Mouse (Mus musculus): ENCODE measurements around the gene Ccdc173.

DNA sequence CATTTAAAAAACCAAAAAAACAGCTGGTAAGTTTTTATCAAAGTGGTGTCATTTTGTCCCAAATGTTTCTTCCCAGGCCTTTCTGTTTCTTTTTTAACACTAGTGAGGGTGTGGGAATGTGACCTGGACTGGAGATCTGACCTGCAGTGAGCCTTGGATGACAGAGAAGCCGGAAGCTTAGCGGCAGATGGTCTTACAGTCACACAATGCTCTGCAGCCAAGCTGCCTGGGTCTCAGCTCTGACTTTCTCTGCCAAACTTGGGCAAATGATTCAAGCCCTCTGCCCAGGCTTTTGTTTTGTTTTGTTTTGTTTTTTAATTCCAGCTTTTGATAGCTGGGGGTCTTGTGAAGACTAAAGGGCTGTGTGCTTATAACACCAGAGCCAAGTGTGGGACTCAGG is 37.0 kb upstream of the Ccdc173 start:
- TF ChIP-seq POLR2A (IDR thresholded peaks at IDR 0.05; ENCODE audit: low read depth, low read length) (no peak), CTCF (IDR thresholded peaks at IDR 0.05; ENCODE audit: extremely low read depth, insufficient read length, insufficient replicate concordance, low read depth, low read length) (no peak)

All from small intestine, adult 2 months (tissue).